Mouse (Mus musculus): ENCODE measurements at regions not wholly inside any gene's neighbourhood (a gene's known extent, or its start where the extent isn't known, plus 50 kb on each side); places are given as distances from the start of the nearest gene placed in this dataset.

DNA sequence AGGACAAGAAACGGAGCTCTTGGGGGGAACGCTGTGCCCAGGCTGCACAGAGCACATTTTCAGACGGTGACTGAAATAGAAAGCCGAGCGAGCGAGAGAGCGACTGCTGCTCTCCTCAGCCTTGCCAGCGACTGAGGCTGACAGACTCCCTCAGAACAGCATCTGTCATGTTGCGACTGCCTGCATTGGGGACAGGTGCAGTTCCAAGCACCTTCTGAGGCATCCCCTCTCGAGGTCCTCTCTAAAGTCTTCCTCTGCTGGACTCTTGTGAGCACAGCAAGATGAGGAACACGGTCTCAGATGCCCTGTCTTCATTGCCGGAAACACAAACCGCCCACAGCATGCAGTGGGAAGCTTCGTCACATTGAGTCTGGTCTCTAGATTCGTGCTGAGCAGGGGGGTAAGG, 372.7 kb downstream of the Agtpbp1 start:
- TF ChIP-seq CTCF (IDR thresholded peaks at IDR 0.05; ENCODE audit: control insufficient read depth, insufficient read depth, insufficient read length) (no peak), MYOG (IDR thresholded peaks at IDR 0.05; ENCODE audit: control insufficient read depth, extremely low read depth, insufficient read length) (no peak), CEBPB (IDR thresholded peaks at IDR 0.05; ENCODE audit: low read depth) (no peak), USF1 (IDR thresholded peaks at IDR 0.05; ENCODE audit: low read depth) (no peak)

All from C2C12 (cell line).